Mouse (Mus musculus): ENCODE results near the gene Mthfsl.
A peak's percentile ranks its signal among the peaks of the same experiment; 100 is the strongest.
"Not testable (repeated sequence)": the region's sequence is repeated elsewhere in the genome, so short reads cannot be mapped to it uniquely, and the experiment has no call there.

Mthfsl gene

DNA sequence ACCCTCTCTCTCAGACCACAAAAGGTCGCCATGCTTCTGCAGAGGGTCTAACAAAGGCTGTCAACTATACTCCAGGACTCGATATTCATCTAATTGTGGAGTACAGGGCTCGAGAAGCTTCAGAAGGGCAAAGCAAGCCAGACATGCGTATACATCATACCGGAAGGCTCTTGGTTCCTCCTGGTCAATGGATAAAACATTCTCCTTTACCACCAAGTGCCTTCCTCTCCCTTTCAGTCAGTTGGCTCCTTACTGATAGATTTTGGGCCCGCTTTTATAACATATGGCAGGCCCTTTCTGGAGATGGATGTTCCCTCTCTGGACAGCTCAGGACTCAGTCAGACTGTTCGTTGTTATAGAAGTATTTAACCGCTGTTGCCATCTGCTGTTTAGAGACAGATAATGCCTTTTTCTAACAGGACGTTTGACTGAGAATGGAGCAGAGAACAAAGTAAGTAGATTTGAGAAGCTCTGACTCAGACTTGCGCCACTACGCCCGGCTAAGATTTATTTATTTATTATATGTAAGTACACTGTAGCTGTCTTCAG lies at the start of gene Mthfsl:
TSS of gene Mthfsl (minus strand) at position 308 of the 549 bp plus-strand sequence.
- peak; percentile 41 for DNase-seq (ENCODE audit: low spot score)

DNA sequence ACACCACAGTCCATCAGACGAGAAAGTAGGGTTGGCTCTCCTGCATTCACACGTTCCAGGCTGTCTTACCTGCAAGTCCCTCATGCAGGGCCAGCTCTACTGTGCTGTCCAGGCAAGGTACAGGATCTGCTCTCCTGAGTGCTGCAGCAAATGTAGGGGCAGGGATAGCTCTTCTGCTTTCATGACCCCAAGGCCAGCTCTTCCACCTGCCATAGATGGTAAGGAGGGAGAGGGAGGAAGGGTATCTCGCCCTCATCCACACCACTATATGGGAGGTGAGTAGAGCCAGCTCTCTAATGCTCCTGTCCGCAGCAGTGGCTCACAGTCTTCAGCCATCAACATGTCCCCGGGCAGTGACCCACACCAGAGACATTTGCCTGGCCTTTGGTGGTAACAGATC lies 49.4 kb upstream of the Mthfsl start:
- not testable (repeated sequence) for DNase-seq (ENCODE audit: low spot score)

DNA sequence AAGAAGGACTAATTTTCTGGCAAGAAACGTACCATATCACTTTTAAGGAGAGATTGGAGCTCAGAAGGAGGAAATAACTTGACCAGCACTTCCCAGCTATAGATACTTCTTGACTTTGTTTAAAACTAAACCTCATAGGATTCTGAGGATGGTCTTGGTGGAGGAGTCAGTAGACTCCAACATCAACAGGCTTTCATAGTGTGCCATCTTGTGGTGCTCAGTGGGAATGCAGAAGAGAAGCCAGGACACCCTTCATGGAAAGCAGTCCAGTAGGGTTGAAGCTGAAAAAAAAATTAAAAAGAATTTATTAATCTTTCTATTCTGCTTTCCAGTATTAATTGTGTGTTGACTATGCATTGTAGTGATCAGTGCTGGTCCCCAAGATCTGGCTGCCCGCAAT lies 26.6 kb upstream of the Mthfsl start:
- not testable (repeated sequence) for DNase-seq (ENCODE audit: low spot score)

DNA sequence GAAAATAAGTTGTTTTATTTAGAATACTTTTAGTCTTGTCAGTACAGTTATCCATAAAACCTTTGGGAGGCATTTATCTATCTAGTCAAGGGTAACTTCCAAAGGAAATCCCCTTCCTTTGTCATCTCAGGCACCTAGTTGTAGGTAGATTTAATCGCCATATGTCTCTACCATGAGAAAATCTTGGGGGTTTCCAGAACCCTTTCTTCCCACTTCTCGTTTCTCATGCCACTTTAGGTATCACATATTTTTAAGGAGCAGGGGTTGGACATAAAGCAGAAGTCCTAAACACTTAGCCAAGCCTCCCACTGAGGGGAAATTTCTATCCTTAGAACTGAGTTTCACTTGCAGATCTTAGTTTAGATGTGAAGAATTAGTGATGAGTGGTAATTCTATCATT lies 25.9 kb upstream of the Mthfsl start:
- not testable (repeated sequence) for DNase-seq (ENCODE audit: low spot score)

DNA sequence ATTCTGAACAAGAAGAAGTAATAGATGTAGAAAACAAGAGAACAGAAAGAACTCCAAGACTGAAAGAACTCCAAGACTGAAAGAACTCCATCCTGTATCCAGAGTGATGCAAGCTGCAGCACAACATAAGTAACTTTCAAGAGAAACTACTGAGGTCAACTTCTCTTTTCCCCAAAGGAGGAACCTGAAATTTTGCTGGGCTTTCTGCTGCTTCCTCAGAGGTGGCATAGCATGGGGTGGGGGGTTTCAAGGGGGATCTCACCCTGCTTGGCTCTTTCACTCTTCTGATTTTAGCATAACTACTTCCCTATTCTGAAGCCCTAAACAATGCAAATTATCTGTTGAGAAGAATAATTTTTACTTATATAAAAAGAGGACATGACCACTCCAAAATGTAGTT lies 15.2 kb upstream of the Mthfsl start:
- not testable (repeated sequence) for DNase-seq (ENCODE audit: low spot score)

DNA sequence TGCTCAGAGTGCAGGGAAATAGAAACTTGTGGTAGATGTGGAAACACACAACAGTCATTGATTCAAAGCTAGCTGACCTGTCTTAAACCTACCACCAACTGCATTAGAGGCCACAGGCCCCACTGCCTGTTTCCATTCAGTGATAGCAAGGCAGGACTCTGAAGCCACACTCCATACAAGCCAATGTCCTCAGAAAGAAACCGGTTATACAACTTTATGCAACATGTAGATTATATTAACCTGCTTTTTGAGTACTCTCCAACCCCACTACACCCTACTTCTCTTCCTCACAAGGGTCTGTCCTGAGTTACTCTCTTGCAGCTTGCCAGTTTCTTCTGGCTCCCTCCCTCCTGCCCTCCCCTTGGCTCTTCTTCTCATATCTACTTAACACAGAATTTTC lies 13.1 kb upstream of the Mthfsl start:
- DNase-seq (ENCODE audit: low spot score): not testable (repeated sequence)

DNA sequence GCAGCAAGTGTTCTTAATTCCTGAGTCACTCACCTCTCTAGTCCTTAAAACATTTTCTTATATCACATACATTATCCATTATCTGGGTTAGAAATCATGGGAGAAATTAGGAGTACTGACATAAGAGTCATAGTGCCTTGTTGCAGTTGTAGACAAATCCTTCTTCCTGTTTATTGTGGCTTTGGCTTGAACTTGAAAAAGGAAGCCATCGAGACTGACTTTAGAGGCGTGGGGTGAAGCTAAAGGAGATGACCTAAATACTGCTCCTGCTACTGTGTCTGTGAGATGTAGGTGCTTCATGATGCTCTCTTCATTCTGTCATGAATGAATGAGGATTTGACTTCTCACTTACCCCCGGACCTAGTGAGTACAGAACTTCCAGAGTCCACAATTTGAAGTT lies 12.2 kb upstream of the Mthfsl start:
- DNase-seq (ENCODE audit: low spot score): not testable (repeated sequence)

DNA sequence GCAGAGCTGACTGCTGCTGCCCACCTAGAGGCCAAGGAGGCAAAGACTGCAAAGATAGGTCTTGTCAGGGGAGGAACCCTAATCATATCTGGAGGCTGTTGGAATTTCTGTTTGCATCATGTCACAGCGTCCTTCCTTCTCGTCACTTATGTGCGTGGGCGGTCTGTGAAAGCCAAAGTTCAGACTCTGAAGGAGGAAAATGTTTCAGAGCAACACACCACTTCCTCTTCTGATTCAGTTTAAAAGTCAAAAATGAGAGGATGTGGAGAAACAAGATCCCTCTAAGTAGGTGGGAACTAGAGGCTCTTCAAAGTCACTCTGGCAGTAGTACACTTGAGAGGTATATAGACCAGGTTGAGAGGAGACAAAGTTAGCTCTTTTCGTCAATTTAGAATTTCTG lies 11.6 kb upstream of the Mthfsl start, which contains the start of gene Bcl2a1d:
TSS of gene Bcl2a1d (minus strand) at position 187 of the 400 bp plus-strand sequence.
- not testable (repeated sequence) for DNase-seq (ENCODE audit: low spot score)

DNA sequence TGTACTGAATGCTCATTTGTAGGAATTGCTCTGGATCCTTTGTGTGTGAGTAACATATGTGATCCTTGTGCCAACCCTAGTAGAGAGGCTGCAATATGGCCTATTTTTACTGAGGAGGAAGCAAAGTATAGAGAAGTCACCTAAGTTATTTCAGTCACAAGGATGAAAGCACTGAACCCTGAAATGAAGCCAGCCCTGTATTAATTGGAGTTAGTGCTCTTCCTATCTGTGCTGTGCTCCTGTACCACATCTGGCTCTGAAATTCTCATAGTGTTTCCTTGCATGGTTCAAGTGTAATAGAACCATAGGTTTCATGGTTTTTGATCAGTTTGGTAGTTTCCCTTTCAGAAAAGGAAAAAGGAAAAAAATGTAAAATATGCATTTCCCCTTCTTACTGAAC lies 8.2 kb upstream of the Mthfsl start:
- not testable (repeated sequence) for DNase-seq (ENCODE audit: low spot score)

DNA sequence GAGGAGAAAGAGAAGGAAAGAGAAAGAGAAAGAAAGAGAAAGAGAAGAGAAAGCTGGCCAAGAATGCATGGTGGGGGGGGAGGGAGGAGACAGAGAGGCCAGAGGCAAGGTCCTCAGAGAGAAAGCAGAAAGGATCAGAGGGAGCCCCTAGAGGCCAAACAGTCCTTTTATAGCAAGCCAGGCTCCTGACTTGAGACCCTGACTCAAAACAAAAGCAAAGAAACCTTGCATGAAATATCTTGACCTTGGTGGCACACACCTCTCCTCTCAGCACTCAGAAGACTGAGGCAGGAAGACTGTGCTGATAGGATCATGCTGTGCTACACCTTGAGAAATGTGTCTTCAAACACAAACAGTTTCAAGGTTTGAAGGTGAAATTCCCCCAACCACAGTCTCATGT lies 1.5 kb upstream of the Mthfsl start:
- DNase-seq (ENCODE audit: low spot score): not testable (repeated sequence)

DNA sequence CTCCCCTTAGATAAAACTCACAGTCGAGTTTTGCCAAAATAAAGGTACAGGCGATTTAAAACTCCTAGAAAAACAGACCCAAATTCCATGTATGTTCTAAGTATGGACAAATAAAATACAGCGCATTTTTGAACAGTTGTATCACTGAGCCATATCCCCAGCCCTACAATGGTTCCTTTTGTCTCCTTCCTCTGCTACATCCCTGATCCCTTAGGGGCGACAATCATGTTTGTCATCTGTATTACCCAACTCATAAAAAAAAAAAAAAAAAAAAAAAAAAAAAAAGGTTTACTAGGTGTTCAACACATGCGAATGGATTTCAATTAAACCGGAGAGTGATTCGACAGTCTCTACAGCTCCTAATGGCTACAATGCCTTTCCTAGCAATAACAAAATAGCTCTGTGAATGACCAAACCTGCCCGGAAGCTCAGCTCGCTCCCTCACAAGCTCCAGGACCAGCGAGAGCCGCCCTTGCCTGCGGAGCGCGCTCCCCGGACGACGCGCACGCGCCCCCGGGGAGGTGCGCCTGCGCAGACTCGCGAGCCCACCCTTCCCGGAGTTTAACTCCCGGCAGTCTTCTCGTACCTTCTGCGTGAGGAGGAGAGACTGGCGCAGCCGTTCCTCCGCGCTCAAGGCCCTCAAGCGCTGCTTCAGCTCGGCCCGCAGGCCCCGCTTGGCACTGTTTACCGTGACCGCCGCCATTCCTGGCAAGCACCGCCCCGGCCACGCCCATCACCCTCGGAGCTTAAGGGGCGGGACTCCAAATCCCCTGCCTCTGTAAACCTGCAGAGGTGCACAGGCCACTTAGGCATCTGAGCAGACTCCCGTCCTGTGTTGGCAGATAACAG lies 799 bp downstream of the Mthfsl start:
- DNase-seq (ENCODE audit: low spot score): not testable (repeated sequence)

DNA sequence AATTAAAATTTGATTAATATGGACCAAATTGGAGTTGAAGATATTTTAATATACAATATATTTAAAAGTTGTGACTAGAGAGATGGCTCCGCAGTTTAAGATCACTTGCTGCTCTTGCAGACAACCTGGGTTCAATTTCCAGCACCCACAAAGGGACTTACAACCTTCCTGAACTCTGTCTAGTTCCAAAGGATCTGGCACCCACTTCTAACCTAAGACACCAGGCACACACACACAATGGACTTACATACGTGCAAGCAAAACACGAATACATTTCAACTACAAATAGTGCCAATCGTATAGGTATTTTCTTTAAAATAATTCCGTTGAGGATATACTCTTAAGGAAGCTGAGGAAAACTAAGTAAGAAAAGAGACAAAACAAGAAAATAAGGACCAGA lies 1.5 kb downstream of the Mthfsl start:
- DNase-seq (ENCODE audit: low spot score): not testable (repeated sequence)

DNA sequence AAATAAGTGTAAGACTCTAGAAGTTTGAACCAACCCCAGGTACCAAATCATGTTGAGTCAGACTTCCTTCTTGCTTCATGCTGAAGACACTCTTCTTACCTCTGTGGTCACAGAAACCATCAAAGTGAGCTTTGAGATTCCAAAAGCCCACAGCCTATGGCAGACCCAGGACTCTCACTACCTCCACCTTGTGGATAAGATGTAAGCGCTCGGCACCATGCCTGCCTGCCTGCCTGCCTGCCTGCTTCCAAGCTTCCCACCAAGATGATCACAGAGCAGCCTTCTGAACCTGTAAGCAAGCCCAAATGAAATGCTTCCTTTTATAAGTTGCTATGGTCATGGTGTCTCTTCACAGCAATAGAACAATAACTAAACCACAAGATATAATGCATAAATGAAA lies 2.0 kb downstream of the Mthfsl start:
- DNase-seq (ENCODE audit: low spot score): peak; percentile 37

DNA sequence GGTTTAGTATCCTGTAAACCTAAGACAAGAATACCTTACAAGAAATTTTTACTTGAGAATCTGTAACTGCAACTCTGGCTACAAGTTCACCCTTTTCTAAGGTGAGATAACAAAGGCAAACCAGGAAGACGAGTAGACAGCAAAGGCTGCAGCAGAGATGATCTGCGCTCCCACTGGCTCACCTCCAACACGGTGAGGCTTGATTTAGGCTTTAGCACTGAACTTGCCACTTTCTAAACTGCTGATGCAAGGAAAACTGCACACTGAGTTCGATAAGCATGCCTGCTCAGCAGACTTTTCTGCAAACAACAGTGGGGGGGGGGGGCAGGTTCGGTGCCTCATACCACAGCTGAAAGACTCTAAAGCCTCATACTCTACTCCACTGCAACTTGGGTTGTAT lies 5.6 kb downstream of the Mthfsl start:
- DNase-seq (ENCODE audit: low spot score): not testable (repeated sequence)

DNA sequence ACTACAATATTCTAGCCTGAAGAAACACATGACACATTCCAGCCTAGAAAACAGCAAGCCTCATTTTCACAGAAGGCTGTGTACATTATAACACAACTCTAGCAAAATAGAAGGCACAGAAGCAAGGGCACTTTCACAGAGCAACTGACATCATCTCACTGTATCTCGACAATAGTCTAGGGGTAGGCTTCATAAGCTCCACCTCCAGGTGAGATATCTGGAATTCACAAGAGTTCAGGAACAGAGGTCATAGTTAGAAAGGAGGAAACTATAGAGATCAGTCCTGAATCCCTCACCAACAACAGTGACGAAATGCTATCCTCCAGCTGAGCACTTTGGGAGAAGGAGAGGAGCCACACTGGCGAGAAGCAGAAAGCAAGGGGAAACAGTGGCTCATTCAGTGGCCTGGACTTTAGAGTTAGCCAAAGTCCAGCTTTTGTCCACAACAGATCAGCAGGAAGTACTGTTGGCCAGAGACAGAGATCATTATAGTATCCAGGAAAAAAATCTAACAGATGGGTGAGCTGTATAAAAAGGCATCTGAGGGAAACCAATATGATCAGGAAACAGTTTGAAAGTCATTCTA lies 7.8 kb downstream of the Mthfsl start:
- DNase-seq (ENCODE audit: low spot score): not testable (repeated sequence)

DNA sequence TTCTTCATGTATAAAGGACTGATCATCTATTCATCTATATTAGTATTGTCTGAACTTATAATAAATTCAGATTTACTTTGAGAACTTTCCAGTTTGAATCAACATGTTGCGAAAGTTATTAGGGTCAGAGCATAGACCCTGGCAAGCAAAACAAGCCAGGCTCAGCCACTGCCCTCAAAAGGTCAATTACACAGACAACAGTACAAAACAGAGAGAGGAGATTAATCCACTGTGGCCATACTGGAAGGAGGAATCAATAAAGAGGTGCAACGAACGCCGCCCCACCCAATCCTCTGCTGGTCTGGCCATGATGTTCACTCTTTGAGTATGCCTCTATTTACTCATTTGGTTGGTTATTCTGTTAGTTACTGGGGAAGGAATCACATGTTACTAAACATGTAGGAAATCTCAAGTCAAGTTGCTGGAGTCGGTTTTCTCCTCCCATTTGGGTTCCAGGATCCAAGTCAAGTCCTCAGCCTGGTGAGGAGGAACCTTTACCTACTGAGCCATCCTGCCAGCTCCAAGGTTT lies 9.1 kb downstream of the Mthfsl start:
- DNase-seq (ENCODE audit: low spot score): not testable (repeated sequence)

DNA sequence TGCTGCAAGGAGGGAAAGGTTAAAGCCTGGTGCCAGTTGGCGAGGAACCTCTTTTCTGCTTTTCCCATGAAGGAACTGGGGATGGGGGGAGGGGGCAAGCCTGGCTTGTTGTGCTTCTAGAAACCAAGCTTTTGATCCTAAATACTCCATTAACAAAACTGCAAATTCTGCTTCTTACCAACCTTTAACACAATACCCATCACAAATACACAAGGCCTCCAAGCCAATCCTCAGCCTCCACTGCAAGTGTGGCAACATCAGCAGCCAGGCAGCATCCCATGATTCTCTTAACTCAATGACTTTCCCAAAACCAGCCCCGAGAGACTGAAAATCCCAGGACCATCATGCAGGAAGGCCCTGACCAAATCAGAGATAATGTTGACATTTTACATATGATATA lies 9.7 kb downstream of the Mthfsl start:
- DNase-seq (ENCODE audit: low spot score): not testable (repeated sequence)

DNA sequence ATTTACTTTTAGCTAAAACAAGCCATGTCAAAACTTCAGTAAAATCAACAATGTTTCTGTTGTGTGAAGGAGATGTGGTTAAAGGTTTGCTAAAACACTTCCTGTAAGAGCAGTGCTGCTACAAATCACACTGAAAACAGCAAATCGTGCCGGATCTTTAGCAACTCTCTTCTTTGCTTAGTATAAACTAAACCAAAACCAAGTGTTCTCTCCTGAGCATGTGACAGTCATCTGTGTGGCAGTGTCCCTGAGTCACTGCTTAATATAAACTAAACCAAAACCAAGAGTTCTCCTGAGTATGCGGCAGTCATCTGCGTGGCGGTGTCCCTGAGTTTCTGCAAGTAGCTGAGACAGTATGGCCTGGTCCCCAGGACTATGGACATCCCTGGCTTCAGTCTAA lies 10.3 kb downstream of the Mthfsl start:
- DNase-seq (ENCODE audit: low spot score): not testable (repeated sequence)

DNA sequence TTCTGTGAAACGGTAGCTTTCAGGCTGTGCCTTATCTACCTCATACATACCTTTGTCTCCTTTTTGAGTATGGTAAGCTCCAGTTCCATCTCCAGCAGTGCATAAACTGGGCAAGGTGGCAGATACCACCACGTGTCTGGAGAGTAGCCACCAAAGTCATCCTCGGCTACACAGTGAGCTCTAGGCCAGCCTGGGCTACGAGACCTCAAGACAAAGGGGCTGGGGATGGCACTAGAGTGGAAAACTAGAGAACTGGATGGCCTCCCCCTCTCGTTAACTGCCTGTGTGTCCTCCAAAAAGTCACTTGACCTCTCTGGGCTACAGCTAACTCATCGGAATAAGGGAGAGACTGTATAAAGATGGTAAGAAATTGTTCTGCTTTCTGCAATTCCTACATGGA lies 10.8 kb downstream of the Mthfsl start:
- no peak for DNase-seq (ENCODE audit: low spot score)

DNA sequence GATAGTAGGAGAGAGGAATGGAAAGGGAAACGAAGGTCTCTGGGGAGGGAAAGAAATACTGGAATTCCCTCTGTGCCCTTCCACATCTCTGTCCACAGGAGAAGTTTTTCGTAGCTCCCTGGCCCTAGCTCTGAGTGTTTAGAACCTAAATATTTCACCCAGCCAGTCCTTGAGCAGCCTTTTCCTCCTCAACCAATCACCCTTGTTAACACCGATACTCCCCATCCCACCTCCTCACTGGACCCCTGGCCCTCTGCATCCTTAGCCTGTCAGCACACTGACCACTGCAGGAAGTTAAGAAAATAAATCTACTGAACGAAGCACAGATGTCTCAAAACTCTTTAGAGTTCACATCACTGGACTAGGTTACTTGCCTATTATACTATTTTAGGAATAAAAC lies 13.4 kb downstream of the Mthfsl start:
- no peak for DNase-seq (ENCODE audit: low spot score)

DNA sequence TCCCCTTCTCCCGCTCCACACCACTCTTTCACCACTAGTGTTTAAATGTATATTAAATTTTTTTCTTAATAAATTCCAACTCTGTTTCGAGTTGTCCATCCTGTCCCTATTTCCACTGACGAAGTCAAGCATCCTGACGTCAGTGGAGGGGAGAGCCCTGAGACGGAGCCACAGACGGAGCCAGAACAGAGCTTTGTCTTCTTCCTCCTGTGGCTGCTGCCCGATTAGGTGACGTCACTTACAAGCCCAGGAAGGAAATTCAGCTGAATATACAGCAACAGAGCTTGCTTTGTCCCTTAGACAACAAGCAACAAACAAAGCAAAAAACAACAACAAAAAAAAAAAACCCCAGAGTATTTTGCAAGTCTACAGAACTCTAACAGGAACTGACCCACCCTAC lies 14.9 kb downstream of the Mthfsl start:
- not testable (repeated sequence) for DNase-seq (ENCODE audit: low spot score)

DNA sequence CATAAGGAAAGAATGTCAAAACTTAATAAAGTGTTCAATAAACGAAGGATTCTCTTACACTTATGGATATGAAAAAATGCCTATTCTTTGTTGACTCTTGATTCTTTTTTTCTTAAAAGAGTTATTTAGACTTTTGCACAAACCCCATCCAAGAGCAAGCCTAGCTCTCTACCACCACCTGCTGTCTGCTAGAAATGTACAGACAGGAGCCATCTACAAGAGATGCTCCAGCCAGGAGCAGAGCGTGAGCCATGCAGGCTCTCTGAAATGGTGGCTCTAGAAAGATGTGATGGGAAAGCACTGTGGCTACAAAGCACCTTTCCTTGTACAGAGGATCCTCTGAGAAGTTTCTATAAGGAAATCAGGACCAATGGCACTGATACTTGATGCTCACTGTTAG lies 21.4 kb downstream of the Mthfsl start:
- DNase-seq (ENCODE audit: low spot score): not testable (repeated sequence)

DNA sequence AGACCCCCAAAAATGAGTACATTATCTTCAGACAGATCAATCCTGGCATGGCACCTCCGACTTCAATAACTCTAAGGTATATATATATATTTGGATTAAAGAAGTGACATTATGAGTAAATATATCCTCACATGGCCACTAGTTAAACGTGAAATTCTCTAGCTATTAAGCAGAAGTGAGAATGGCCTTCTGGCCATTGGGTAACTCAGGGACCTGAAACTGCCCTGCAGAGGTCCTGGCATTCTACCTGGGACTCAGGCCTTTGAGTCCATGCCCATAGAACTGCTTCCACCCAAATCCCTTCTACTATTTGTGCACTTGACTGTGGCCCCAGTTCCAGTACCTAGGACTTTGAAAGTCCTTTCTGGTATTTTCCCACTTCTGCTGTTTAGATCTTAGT lies 28.8 kb downstream of the Mthfsl start:
- DNase-seq (ENCODE audit: low spot score): not testable (repeated sequence)

Measured in left cerebral cortex, adult 11 months (tissue).